Mouse (Mus musculus): ENCODE data around the gene Trappc13.

GRCm38 (mm10) chr13:104178650-104179121, 417 bp upstream of the Trappc13 start, which contains the start of gene Trim23:
- TF ChIP-seq POLR2A (IDR thresholded peaks at IDR 0.05; ENCODE audit: insufficient read depth, low read length): peak; percentile 91
- TF ChIP-seq EP300 (IDR thresholded peaks at IDR 0.05; ENCODE audit: insufficient read depth, low read depth, low read length): no peak

Measured in ES-Bruce4 (cell line).